Comparison of ENCODE assay signal across 13 mouse cellular contexts in genomic region chr11:87665224-87665623, GRCm38 (mm10). TPM values are rescaled to one million over a fixed set of nuclear protein-coding genes. Genes with fewer than 3 reads are reported as not detected.
DNase-seq lines count a peak whose midpoint lies in the region; ATAC-seq and TF ChIP-seq lines count a peak whose summit lies in the region.
"Had no signal": no experiment of that assay in that cellular context is flagged by ENCODE, and none has a peak within 500 bp of the region (broad histone marks: within the 10 kb centered on the region; RNA-seq: fewer than 3 reads in every experiment).

No protein-coding gene starts in this region.

- H3K4me3 ChIP-seq in kidney, postnatal 0 days (replicated peaks; ENCODE audit: low read depth, low read length) = no peak overlapping the region
- H3K4me3 ChIP-seq in CH12.LX (replicated peaks in 1 of 3; ENCODE audit: low read depth in 2 of 3, low read length in 2 of 3, poor library complexity in 1 of 3) = peak overlapping the region; percentile 53 to 80 (median 60)
- peak overlapping the region; percentile 21 for H3K4me3 ChIP-seq in embryonic facial prominence, embryonic 14.5 days (ENCODE audit: low read depth, low read length)
- peak overlapping the region; percentile 23; the same call in 1 of the 2 replicates for H3K4me3 ChIP-seq in liver, embryonic 15.5 days (replicated peaks)
- H3K4me3 ChIP-seq in forebrain, postnatal 0 days (ENCODE audit: low read depth, low read length) = no peak overlapping the region
- H3K4me3 ChIP-seq: heart, adult 2 months; midbrain, embryonic 13.5 days had no signal

- TF ChIP-seq POLR2A in CH12.LX (IDR thresholded peaks at IDR 0.05; ENCODE audit: low read depth, low read length) = peak; percentile 60

- no peaks in the 10 kb centered on the region for H3K27me3 ChIP-seq in kidney, postnatal 0 days (ENCODE audit: insufficient read depth, low read length)
- no peaks in the 10 kb centered on the region for H3K27me3 ChIP-seq in CH12.LX (replicated peaks)
- 0 out of 2 replicates have a peak, but pooled peaks cover 7% of the 10 kb centered on the region for H3K27me3 ChIP-seq in embryonic facial prominence, embryonic 14.5 days (replicated peaks; ENCODE audit: control insufficient read depth, insufficient read depth, low read length)
- peaks cover 9% of the 10 kb centered on the region; the same call in 1 of the 2 replicates for H3K27me3 ChIP-seq in liver, embryonic 15.5 days
- H3K27me3 ChIP-seq in forebrain, postnatal 0 days (ENCODE audit: insufficient read depth, low read length) = no peaks in the 10 kb centered on the region; the same call in 1 of the 2 replicates

- TF ChIP-seq CTCF in kidney, postnatal 0 days (IDR thresholded peaks at IDR 0.05; ENCODE audit: low read depth) = no peak
- no peak for TF ChIP-seq CTCF in CH12.LX (conservative IDR thresholded peaks at IDR 0.05 in 1 of 2, IDR thresholded peaks at IDR 0.05 in 1 of 2; ENCODE audit: low read depth in 2 of 2, low read length in 2 of 2)
- no peak for TF ChIP-seq CTCF in forebrain, postnatal 0 days (IDR thresholded peaks at IDR 0.05; ENCODE audit: low read depth)

- peak overlapping the region; percentile 34 for H3K4me2 ChIP-seq in kidney, postnatal 0 days (ENCODE audit: low read length)
- H3K4me2 ChIP-seq in CH12.LX (ENCODE audit: insufficient read depth, low read depth, poor library complexity, severe bottlenecking) = peak overlapping the region; percentile 94
- peak overlapping the region; percentile 40 for H3K4me2 ChIP-seq in embryonic facial prominence, embryonic 14.5 days (ENCODE audit: low read depth, low read length)
- H3K4me2 ChIP-seq in liver, embryonic 15.5 days = no peak overlapping the region; the same call in 1 of the 2 replicates
- no peak overlapping the region for H3K4me2 ChIP-seq in forebrain, postnatal 0 days (ENCODE audit: low read depth)
- H3K4me2 ChIP-seq: midbrain, embryonic 13.5 days had no signal

- H3K36me3 ChIP-seq in kidney, postnatal 0 days (ENCODE audit: insufficient read depth, low read length) = no peaks in the 10 kb centered on the region
- H3K36me3 ChIP-seq in CH12.LX (replicated peaks in 1 of 2; ENCODE audit: control insufficient read depth in 1 of 2, insufficient read depth in 1 of 2, low read length in 1 of 2) = peaks cover 0 to 14% of the 10 kb centered on the region in 2 experiments
- H3K36me3 ChIP-seq in embryonic facial prominence, embryonic 14.5 days (ENCODE audit: control insufficient read depth, insufficient read depth, low read length) = no peaks in the 10 kb centered on the region
- H3K36me3 ChIP-seq in liver, embryonic 15.5 days (replicated peaks) = no peaks in the 10 kb centered on the region
- no peaks in the 10 kb centered on the region for H3K36me3 ChIP-seq in forebrain, postnatal 0 days (ENCODE audit: insufficient read depth)
- H3K36me3 ChIP-seq: midbrain, embryonic 13.5 days had no signal

- H3K27ac ChIP-seq in kidney, postnatal 0 days = no peak overlapping the region
- 0 out of 2 replicates have a peak overlapping the region, but pooled peaks have one; percentile 41 for H3K27ac ChIP-seq in CH12.LX (ENCODE audit: insufficient read depth, low read depth)
- H3K27ac ChIP-seq in embryonic facial prominence, embryonic 14.5 days (replicated peaks; ENCODE audit: low read depth, low read length) = no peak overlapping the region
- H3K27ac ChIP-seq in liver, embryonic 15.5 days (replicated peaks) = no peak overlapping the region
- no peak overlapping the region for H3K27ac ChIP-seq in forebrain, postnatal 0 days (ENCODE audit: low read depth, low read length)
- H3K27ac ChIP-seq: heart, adult 2 months; midbrain, embryonic 13.5 days had no signal

- intact Hi-C loops in heart, postnatal 10 days (cut with DNase I) = loop anchor here (10.0 kb wide), 1 partner anchor 290 kb away; no protein-coding TSS in a partner anchor

- dilution Hi-C loops in CH12.LX (cut with MboI; ENCODE audit: extremely low pct_ligation_motif_present, extremely low pct_unique_long_range_greater_than_20kb, low sequenced_read_pairs) = no loop called here

- no peaks in the 10 kb centered on the region for H3K4me1 ChIP-seq in kidney, postnatal 0 days (replicated peaks; ENCODE audit: insufficient read depth, low read length)
- peaks cover 4 to 29% of the 10 kb centered on the region in 2 experiments for H3K4me1 ChIP-seq in CH12.LX (ENCODE audit: control insufficient read depth in 1 of 2, insufficient read depth in 2 of 2)
- H3K4me1 ChIP-seq in embryonic facial prominence, embryonic 14.5 days (ENCODE audit: control insufficient read depth, insufficient read depth, low read length) = no peaks in the 10 kb centered on the region
- peaks cover 12% of the 10 kb centered on the region for H3K4me1 ChIP-seq in liver, embryonic 15.5 days (replicated peaks)
- H3K4me1 ChIP-seq in forebrain, postnatal 0 days (ENCODE audit: insufficient read depth) = no peaks in the 10 kb centered on the region

- no peak overlapping the region for H3K9ac ChIP-seq in kidney, postnatal 0 days (ENCODE audit: low read depth, low read length)
- H3K9ac ChIP-seq in CH12.LX (ENCODE audit: insufficient read depth, low read depth) = peak overlapping the region; percentile 99
- H3K9ac ChIP-seq in embryonic facial prominence, embryonic 14.5 days (ENCODE audit: low read depth, low read length) = no peak overlapping the region
- H3K9ac ChIP-seq in liver, embryonic 15.5 days = no peak overlapping the region
- H3K9ac ChIP-seq in forebrain, postnatal 0 days = no peak overlapping the region
- H3K9ac ChIP-seq: midbrain, embryonic 13.5 days had no signal

- ATAC-seq in kidney, postnatal 0 days (replicated peaks; ENCODE audit: low FRiP score, low read depth) = no peak
- no peak for ATAC-seq in embryonic facial prominence, embryonic 14.5 days (ENCODE audit: low read depth)
- no peak for ATAC-seq in liver, embryonic 15.5 days (ENCODE audit: insufficient read depth)
- no peak for ATAC-seq in forebrain, postnatal 0 days
- ATAC-seq: midbrain, embryonic 13.5 days had no signal

- no peaks in the 10 kb centered on the region for H3K9me3 ChIP-seq in kidney, postnatal 0 days (replicated peaks; ENCODE audit: low read length)
- no peaks in the 10 kb centered on the region for H3K9me3 ChIP-seq in CH12.LX (replicated peaks; ENCODE audit: low read length)
- no peaks in the 10 kb centered on the region for H3K9me3 ChIP-seq in embryonic facial prominence, embryonic 14.5 days (ENCODE audit: control insufficient read depth, low read length)
- H3K9me3 ChIP-seq in liver, embryonic 15.5 days (replicated peaks) = no peaks in the 10 kb centered on the region
- H3K9me3 ChIP-seq in forebrain, postnatal 0 days (ENCODE audit: low read length) = no peaks in the 10 kb centered on the region
- H3K9me3 ChIP-seq: midbrain, embryonic 13.5 days had no signal

- peak; percentile 27 for DNase-seq in kidney, postnatal 0 days (ENCODE audit: low spot score)
- DNase-seq in kidney, postnatal 4 days = no peak
- peak; percentile 91 for DNase-seq in CH12.LX (ENCODE audit: extremely low read depth)
- DNase-seq in embryonic facial prominence, embryonic 14.5 days (ENCODE audit: low spot score) = no peak
- no peak for DNase-seq in forebrain, postnatal 0 days
- DNase-seq in heart, postnatal 10 days = no peak
- DNase-seq: heart, adult 2 months; lung, postnatal 14 days; thymus, adult 2 months had no signal

- 58% methylated on average over 6 of the region's 6 CpGs for WGBS in kidney, postnatal 0 days
- 59% methylated on average over 6 of the region's 6 CpGs for WGBS in embryonic facial prominence, embryonic 14.5 days
- 62% methylated on average over 6 of the region's 6 CpGs for WGBS in liver, embryonic 15.5 days (ENCODE audit: insufficient replicate concordance)
- WGBS in forebrain, postnatal 0 days = 57% methylated on average over 6 of the region's 6 CpGs

- peak; percentile 53; the same call in 1 of the 2 replicates for TF ChIP-seq EP300 in CH12.LX (IDR thresholded peaks at IDR 0.05; ENCODE audit: low read length)

- in situ Hi-C loops in CH12.LX (cut with MboI; ENCODE audit: low pct_ligation_motif_present, low pct_unique_long_range_greater_than_20kb, low sequenced_read_pairs) = no loop called here

- peaks cover 69% of the 10 kb centered on the region for H3K79me2 ChIP-seq in CH12.LX (replicated peaks; ENCODE audit: control insufficient read depth, extremely low read depth, insufficient read depth, poor library complexity, severe bottlenecking)

- no peak for TF ChIP-seq RAD21 in CH12.LX (IDR thresholded peaks at IDR 0.05; ENCODE audit: low read depth, low read length)

TF ChIP-seq in CH12.LX, 34 proteins besides CTCF, POLR2A, EP300 and RAD21 (continues in another document):
- 0 out of 2 replicates have a peak, but pooled peaks have one; percentile 57 for TF ChIP-seq POLR2AphosphoS2 (IDR thresholded peaks at IDR 0.05; ENCODE audit: low read depth, low read length)
- peak; percentile 99 for TF ChIP-seq MYC (IDR thresholded peaks at IDR 0.05; ENCODE audit: low read depth, low read length)
- TF ChIP-seq TCF12 (IDR thresholded peaks at IDR 0.05; ENCODE audit: low read depth, low read length) = peak; percentile 65
- peak; percentile 98 for TF ChIP-seq MAX (IDR thresholded peaks at IDR 0.05; ENCODE audit: low read length)
- TF ChIP-seq KAT2A (IDR thresholded peaks at IDR 0.05; ENCODE audit: insufficient replicate concordance, low read length) = 0 out of 2 replicates have a peak, but pooled peaks have one; percentile 66
- no peak for TF ChIP-seq E2F4 (IDR thresholded peaks at IDR 0.05; ENCODE audit: insufficient replicate concordance, low read depth, low read length)

RNA-seq across cellular contexts. Expression of gene Rnf43, which starts 2.7 kb away (rescaled TPM):
- polyA plus RNA-seq in kidney, postnatal 0 days (2015; fragmentation: Nextera tagmentation; extraction: Ambion mirVana) = 5.5 and 6.2 TPM in 2 replicates
- total RNA-seq in CH12.LX (2012; rRNA removed) (23.8 and 27.7 TPM in 2 replicates), CH12.LX (2014; rRNA removed) (10.7 and 12.2 TPM in 2 replicates)
- 26.3 and 27.8 TPM in 2 replicates for polyA plus RNA-seq in CH12.LX (2012; ENCODE audit: insufficient read length, low read depth)
- polyA plus RNA-seq in embryonic facial prominence, embryonic 14.5 days (2014; fragmentation: Nextera tagmentation; extraction: Ambion mirVana) = 5.3 and 6.2 TPM in 2 replicates
- 5.0 and 5.6 TPM in 2 replicates for polyA plus RNA-seq in liver, embryonic 15.5 days (2015; fragmentation: Nextera tagmentation; extraction: Ambion mirVana)
- total RNA-seq in forebrain, postnatal 0 days (2014; rRNA removed) = 1.0 and 1.8 TPM in 2 replicates
- polyA plus RNA-seq in forebrain, postnatal 0 days (2015; fragmentation: Nextera tagmentation; extraction: Ambion mirVana) = 0.79 and 0.84 TPM in 2 replicates
- total RNA-seq in heart, postnatal 10 days (2021) = under 1 TPM; 0.34 to 0.40 TPM
- total RNA-seq: hematopoietic stem cell, adult 5-6 weeks had no signal

RNA-seq across cellular contexts. Expression of gene Hsf5, which starts 48.3 kb away (rescaled TPM):
- 0.11 and 0.16 TPM in 2 replicates for polyA plus RNA-seq in kidney, postnatal 0 days (2015; fragmentation: Nextera tagmentation; extraction: Ambion mirVana)
- total RNA-seq in CH12.LX (2012; rRNA removed) = 0.04 TPM in 1 of 2 replicates, not detected in the other
- not detected in 2 replicates for total RNA-seq in CH12.LX (2014; rRNA removed)
- not detected in 2 replicates for polyA plus RNA-seq in CH12.LX (2012; ENCODE audit: insufficient read length, low read depth)
- polyA plus RNA-seq in embryonic facial prominence, embryonic 14.5 days (2014; fragmentation: Nextera tagmentation; extraction: Ambion mirVana) = 0.17 and 0.25 TPM in 2 replicates
- not detected in 2 replicates for polyA plus RNA-seq in liver, embryonic 15.5 days (2015; fragmentation: Nextera tagmentation; extraction: Ambion mirVana)
- total RNA-seq in forebrain, postnatal 0 days (2014; rRNA removed) = 0.23 and 0.48 TPM in 2 replicates
- 0.08 and 0.16 TPM in 2 replicates for polyA plus RNA-seq in forebrain, postnatal 0 days (2015; fragmentation: Nextera tagmentation; extraction: Ambion mirVana)
- under 1 TPM; 0.05 to 0.14 TPM for total RNA-seq in heart, postnatal 10 days (2021)
- total RNA-seq: adrenal gland, postnatal 14 days; hematopoietic stem cell, adult 5-6 weeks had no signal

Comparison
In these comparisons a context has a peak if more than half of its experiments do, and no peak if none do; other contexts are left out.
1. DNase-seq: peak in kidney, postnatal 0 days (single experiment) and CH12.LX (single experiment); none in kidney, postnatal 4 days (0 of 2), embryonic facial prominence, embryonic 14.5 days (single experiment), forebrain, postnatal 0 days (single experiment) and heart, postnatal 10 days (0 of 2).
2. H3K4me2 ChIP-seq: peak in kidney, postnatal 0 days (single experiment), CH12.LX (single experiment) and embryonic facial prominence, embryonic 14.5 days (single experiment); none in liver, embryonic 15.5 days (single experiment) and forebrain, postnatal 0 days (single experiment).
3. H3K4me3 ChIP-seq: peak in CH12.LX (3 of 3), embryonic facial prominence, embryonic 14.5 days (single experiment) and liver, embryonic 15.5 days (single experiment); none in kidney, postnatal 0 days (single experiment) and forebrain, postnatal 0 days (single experiment).